Mouse (Mus musculus) midbrain, postnatal 0 days (tissue): ENCODE results near the gene Copz1. TPM values are rescaled to one million over a fixed set of nuclear protein-coding genes. Genes with fewer than 3 reads are reported as not detected.

Experiments used
- ATAC-seq: fragments of 200-750 bp; cut with Nextera tagmentation; 2 replicates; pipeline ENCODE4 v1.8.0; 2017; ENCODE audit warnings: moderate number of reproducible peaks, mild to moderate bottlenecking, moderate TSS enrichment, moderate library complexity; ENCODE audit not compliant: low FRiP score
- DNase-seq: peaks from one replicate; pipeline ENCODE4 v3.0.0-alpha.2; 2015; ENCODE audit warnings: low spot score
- H3K27ac ChIP-seq: fragments of 300-500 bp; sonication (generic); 2 replicates; pipeline ENCODE4 v1.5.1; 2014; ENCODE audit warnings: low read depth, mild to moderate bottlenecking, low read length, mixed read lengths
- H3K27me3 ChIP-seq: fragments of 300-500 bp; sonication (generic); 2 replicates; pipeline ENCODE4 v1.6.1; 2014; ENCODE audit warnings: low read length, control low read depth, mixed read lengths; ENCODE audit not compliant: insufficient read depth
- H3K36me3 ChIP-seq: fragments of 300-500 bp; sonication (generic); 2 replicates; pipeline ENCODE4 v1.6.1; 2014; ENCODE audit warnings: low read length, control low read depth, mixed read lengths; ENCODE audit not compliant: insufficient read depth
- H3K4me1 ChIP-seq: fragments of 300-500 bp; sonication (generic); 2 replicates; pipeline ENCODE4 v1.6.1; 2014; ENCODE audit warnings: mild to moderate bottlenecking, control low read depth, antibody characterized with exemption, low read length, mixed read lengths; ENCODE audit not compliant: insufficient read depth
- H3K4me2 ChIP-seq: fragments of 300-500 bp; sonication (generic); 2 replicates; pipeline ENCODE4 v1.6.1; 2014; ENCODE audit warnings: low read depth, mild to moderate bottlenecking, low read length, mixed read lengths; ENCODE audit not compliant: poor library complexity, severe bottlenecking
- H3K4me3 ChIP-seq: fragments of 300-500 bp; sonication (generic); 2 replicates; pipeline ENCODE4 v1.5.1; 2014; ENCODE audit warnings: low read depth, mild to moderate bottlenecking, low read length, moderate library complexity
- H3K9ac ChIP-seq: fragments of 300-500 bp; sonication (generic); replicated peaks from 2 replicates; pipeline ENCODE4 v1.6.1; 2014; ENCODE audit warnings: mild to moderate bottlenecking, low read length, moderate library complexity, mixed read lengths; ENCODE audit not compliant: poor library complexity, severe bottlenecking
- H3K9me3 ChIP-seq: fragments of 300-500 bp; sonication (generic); 2 replicates; pipeline ENCODE4 v1.6.1; 2016; ENCODE audit warnings: low read length, control low read depth
- CTCF ChIP-seq: IDR thresholded peaks from 2 replicates; pipeline ENCODE4 v1.5.1; 2016; ENCODE audit warnings: antibody characterized with exemption, mild to moderate bottlenecking
- WGBS: fragments of 180-500 bp; shearing (Covaris S2); extraction: QIAGEN DNeasy Blood & Tissue Kit; methylation state at CpG from one replicate; pipeline ENCODE4 v1.1.7; 2014; 5-methylcytosine and 5-hydroxymethylcytosine counted together
- polyA plus RNA-seq: library from polyadenylated mRNA; unstranded; fragments of >200 nt; fragmentation: Nextera tagmentation; extraction: Ambion mirVana; gene quantifications from 2 replicates; pipeline ENCODE4 v1.2.1, GENCODE M21; 2015
- total RNA-seq: library from RNA; depleted of rRNA; stranded (reverse); fragments of >200 nt; gene quantifications from 2 replicates; pipeline ENCODE4 v1.2.3, GENCODE M21; 2014

The Copz1 gene
- total and polyA plus RNA-seq, 2 experiments from 2014 or later: 151 to 178 TPM

DNA sequence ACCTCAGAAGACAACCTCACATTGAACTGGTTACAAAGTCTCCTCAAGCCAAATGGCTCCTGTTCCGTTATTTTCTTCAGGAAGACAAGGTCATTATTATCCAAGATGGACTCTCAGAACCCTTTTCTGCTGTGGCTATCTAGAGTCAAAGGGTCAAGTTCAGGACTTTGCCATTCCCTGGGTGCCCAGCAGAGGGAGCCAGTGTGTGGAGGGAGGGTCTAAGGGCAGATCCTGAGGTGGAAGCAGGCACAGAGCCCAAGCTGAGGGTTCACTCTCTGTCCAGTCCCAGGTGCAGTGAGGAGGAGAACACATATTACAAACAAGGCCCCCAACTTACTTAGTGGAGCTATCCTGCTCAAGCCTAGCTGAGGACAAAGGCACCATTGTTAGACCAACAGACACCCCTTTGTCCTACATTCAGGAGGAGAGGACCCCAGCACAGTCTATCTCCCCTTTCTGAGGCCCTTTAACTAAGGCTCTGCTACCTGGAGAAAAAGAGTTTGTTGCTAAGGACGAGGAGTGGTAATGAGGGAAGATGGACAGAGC lies 22.2 kb upstream of the Copz1 start:
- DNase-seq: no peak
- H3K27ac ChIP-seq: no peak overlapping the region
- 37% methylated on average over 2 of the region's 2 CpGs for WGBS
- H3K4me3 ChIP-seq: no peak overlapping the region
- H3K4me1 ChIP-seq: no peaks in the 10 kb centered on the region
- H3K36me3 ChIP-seq: peaks cover 35% of the 10 kb centered on the region
- no peak overlapping the region for H3K9ac ChIP-seq
- no peaks in the 10 kb centered on the region for H3K9me3 ChIP-seq
- H3K27me3 ChIP-seq: no peaks in the 10 kb centered on the region
- peak; percentile 77 for TF ChIP-seq CTCF
- ATAC-seq: no peak
- no peak overlapping the region for H3K4me2 ChIP-seq

DNA sequence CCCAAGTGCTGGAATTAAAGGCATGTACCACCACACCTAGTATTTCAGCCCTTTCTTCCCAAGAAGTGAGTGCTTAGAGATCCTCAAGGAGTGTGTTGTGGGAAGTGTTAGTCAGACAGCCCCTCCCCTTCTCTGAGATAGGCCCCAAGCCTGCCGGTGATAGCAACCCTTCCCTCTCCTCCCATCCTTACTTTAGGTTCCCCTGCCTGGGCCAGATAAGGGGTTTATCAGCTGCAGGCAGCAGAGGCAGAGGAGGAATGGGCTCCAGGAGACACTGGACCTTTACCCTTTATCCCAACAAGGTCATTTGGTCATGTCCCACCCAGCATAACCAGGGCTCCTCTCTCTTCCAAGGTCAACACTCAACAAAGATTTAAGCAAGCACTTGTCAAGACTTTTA lies 20.9 kb upstream of the Copz1 start:
- Histone ChIP-seq H3K9me3 (no peaks in the 10 kb centered on the region), H3K27me3 (no peaks in the 10 kb centered on the region), H3K9ac (no peak overlapping the region), H3K36me3 (peaks cover 26% of the 10 kb centered on the region), H3K4me2 (no peak overlapping the region), H3K27ac (no peak overlapping the region), H3K4me1 (no peaks in the 10 kb centered on the region), H3K4me3 (no peak overlapping the region)
- DNase-seq (no peak), ATAC-seq (no peak)
- no peak for TF ChIP-seq CTCF
- 76% methylated on average over 1 of the region's 1 CpGs for WGBS

DNA sequence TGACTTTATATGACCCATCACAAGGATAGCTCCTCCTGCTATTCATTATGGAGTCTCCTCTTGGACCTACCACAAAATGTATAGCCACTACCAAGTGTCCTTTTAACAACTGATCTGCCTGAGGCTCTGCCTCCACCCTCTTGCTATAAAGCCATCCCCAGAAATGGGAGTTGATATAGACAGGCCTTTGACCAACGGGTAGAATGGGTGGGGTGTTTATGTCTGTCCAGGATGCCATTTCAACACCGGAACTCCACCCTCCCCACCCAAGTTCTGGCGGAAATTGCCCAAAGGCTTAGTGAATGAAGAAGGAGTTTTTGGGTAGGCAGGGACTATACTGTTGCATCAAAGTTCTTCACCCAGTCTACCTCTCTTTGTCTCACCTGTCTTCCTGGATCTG lies 19.9 kb upstream of the Copz1 start:
- Histone ChIP-seq H3K27ac (no peak overlapping the region), H3K9me3 (no peaks in the 10 kb centered on the region), H3K4me3 (no peak overlapping the region), H3K9ac (no peak overlapping the region), H3K4me2 (no peak overlapping the region), H3K36me3 (peaks cover 17% of the 10 kb centered on the region), H3K4me1 (no peaks in the 10 kb centered on the region), H3K27me3 (no peaks in the 10 kb centered on the region)
- 88% methylated on average over 3 of the region's 3 CpGs for WGBS
- ATAC-seq: no peak
- no peak for TF ChIP-seq CTCF
- no peak for DNase-seq

DNA sequence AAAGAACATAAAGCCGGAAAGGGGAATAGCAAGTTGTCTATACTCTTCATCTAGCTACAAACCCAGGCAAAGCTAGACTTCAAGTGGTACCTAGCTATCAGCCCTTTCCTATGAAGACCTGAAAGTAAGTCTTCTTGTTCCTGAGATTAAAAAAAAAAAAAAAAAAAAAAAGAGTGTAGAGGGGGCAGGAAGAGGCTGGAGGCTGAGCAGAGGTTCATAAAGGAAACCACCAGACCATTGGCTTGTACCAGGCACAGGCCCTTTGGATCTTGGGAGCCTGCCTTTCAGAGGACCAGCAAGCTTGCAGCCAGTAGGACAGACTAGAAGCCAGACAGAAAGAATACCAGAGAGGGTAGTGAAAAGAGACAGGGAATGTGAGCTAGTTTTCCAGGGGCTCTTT lies 19.2 kb upstream of the Copz1 start:
- Histone ChIP-seq H3K4me1 (no peaks in the 10 kb centered on the region), H3K9ac (no peak overlapping the region), H3K4me2 (no peak overlapping the region), H3K27ac (no peak overlapping the region), H3K4me3 (no peak overlapping the region), H3K27me3 (peaks cover 2% of the 10 kb centered on the region), H3K36me3 (peaks cover 10% of the 10 kb centered on the region; the same call in 1 of the 2 replicates), H3K9me3 (no peaks in the 10 kb centered on the region)
- 96% methylated on average over 1 of the region's 1 CpGs for WGBS
- ATAC-seq (no peak), DNase-seq (no peak)
- no peak for TF ChIP-seq CTCF

GRCm38 (mm10) chr15:103255169-103255568 lies 17.3 kb upstream of the Copz1 start:
- peak; percentile 63; the same call in 1 of the 2 replicates for ATAC-seq
- Histone ChIP-seq H3K9ac (peak overlapping the region; percentile 40; the same call in 1 of the 2 replicates), H3K27ac (no peak overlapping the region), H3K36me3 (no peaks in the 10 kb centered on the region), H3K4me3 (peak overlapping the region; percentile 35), H3K9me3 (no peaks in the 10 kb centered on the region), H3K4me2 (peak overlapping the region; percentile 63), H3K27me3 (peaks cover 3% of the 10 kb centered on the region), H3K4me1 (no peaks in the 10 kb centered on the region)
- WGBS: 0% methylated on average over 24 of the region's 25 CpGs
- DNase-seq: peak; percentile 27
- TF ChIP-seq CTCF: peak; percentile 45

GRCm38 (mm10) chr15:103256210-103256986 lies 16.1 kb upstream of the Copz1 start:
- Histone ChIP-seq H3K9ac (no peak overlapping the region), H3K27ac (no peak overlapping the region), H3K9me3 (no peaks in the 10 kb centered on the region), H3K27me3 (peaks cover 3% of the 10 kb centered on the region), H3K4me3 (no peak overlapping the region), H3K36me3 (no peaks in the 10 kb centered on the region), H3K4me1 (no peaks in the 10 kb centered on the region), H3K4me2 (no peak overlapping the region)
- ATAC-seq (no peak), DNase-seq (no peak)
- TF ChIP-seq CTCF: no peak
- WGBS: 90% methylated on average over 6 of the region's 6 CpGs
